Mouse (Mus musculus): ENCODE measurements around the gene Ern1. TPM values are rescaled to one million over a fixed set of nuclear protein-coding genes. Genes with fewer than 3 reads are reported as not detected.

The Ern1 gene
- polyA plus RNA-seq, 1 experiment from 2014 or later, result 2.9 TPM

- H3K4me2 ChIP-seq (ENCODE audit: low read length), result no peak overlapping the region
- DNase-seq (ENCODE audit: low spot score) (no peak), ATAC-seq (no peak)
- H3K27me3 ChIP-seq (replicated peaks; ENCODE audit: control insufficient read depth, insufficient read depth, low read length), result no peaks in the 10 kb centered on the region
- 67% methylated on average over 7 of the region's 7 CpGs for WGBS
- H3K36me3 ChIP-seq (ENCODE audit: control insufficient read depth, insufficient read depth, low read length), result no peaks in the 10 kb centered on the region
- no peak overlapping the region for H3K4me3 ChIP-seq (ENCODE audit: low read depth, low read length)
- H3K9ac ChIP-seq (ENCODE audit: low read length), result no peak overlapping the region
- peaks cover 4% of the 10 kb centered on the region for H3K4me1 ChIP-seq (ENCODE audit: control insufficient read depth, insufficient read depth, low read length)
- no peaks in the 10 kb centered on the region for H3K9me3 ChIP-seq (replicated peaks; ENCODE audit: control insufficient read depth, low read length)
- H3K27ac ChIP-seq (ENCODE audit: low read depth, low read length), result no peak overlapping the region
Observed at GRCm38 (mm10) chr11:106489036-106489693, 1.5 kb upstream of the Ern1 start.

GRCm38 (mm10) chr11:106488126-106488561 is 492 bp upstream of the Ern1 start:
- Histone ChIP-seq H3K36me3 (ENCODE audit: control insufficient read depth, insufficient read depth, low read length) (no peaks in the 10 kb centered on the region), H3K27me3 (replicated peaks; ENCODE audit: control insufficient read depth, insufficient read depth, low read length) (no peaks in the 10 kb centered on the region), H3K27ac (ENCODE audit: low read depth, low read length) (no peak overlapping the region), H3K4me3 (ENCODE audit: low read depth, low read length) (peak overlapping the region; percentile 92), H3K9ac (ENCODE audit: low read length) (no peak overlapping the region), H3K9me3 (replicated peaks; ENCODE audit: control insufficient read depth, low read length) (no peaks in the 10 kb centered on the region), H3K4me2 (ENCODE audit: low read length) (peak overlapping the region; percentile 91), H3K4me1 (ENCODE audit: control insufficient read depth, insufficient read depth, low read length) (peaks cover 4% of the 10 kb centered on the region)
- WGBS, result 14% methylated on average over 17 of the region's 17 CpGs
- DNase-seq (ENCODE audit: low spot score) (no peak), ATAC-seq (peak; percentile 40; the same call in 1 of the 2 replicates)

GRCm38 (mm10) chr11:106486866-106487732 is 553 bp downstream of the Ern1 start:
- Histone ChIP-seq H3K36me3 (ENCODE audit: control insufficient read depth, insufficient read depth, low read length) (no peaks in the 10 kb centered on the region), H3K9me3 (replicated peaks; ENCODE audit: control insufficient read depth, low read length) (no peaks in the 10 kb centered on the region), H3K9ac (ENCODE audit: low read length) (peak overlapping the region; percentile 79), H3K27ac (ENCODE audit: low read depth, low read length) (peak overlapping the region; percentile 60; the same call in 1 of the 2 replicates), H3K4me3 (ENCODE audit: low read depth, low read length) (peak overlapping the region; percentile 92), H3K4me2 (ENCODE audit: low read length) (peak overlapping the region; percentile 91), H3K4me1 (ENCODE audit: control insufficient read depth, insufficient read depth, low read length) (peaks cover 4% of the 10 kb centered on the region), H3K27me3 (replicated peaks; ENCODE audit: control insufficient read depth, insufficient read depth, low read length) (no peaks in the 10 kb centered on the region)
- DNase-seq (ENCODE audit: low spot score), result peak; percentile 16
- ATAC-seq, result peak; percentile 88
- whole genome bisulfite sequencing, result under 1% methylated on average over 67 of the region's 86 CpGs

GRCm38 (mm10) chr11:106486042-106486865 is 1.4 kb downstream of the Ern1 start:
- H3K36me3 ChIP-seq (ENCODE audit: control insufficient read depth, insufficient read depth, low read length), result no peaks in the 10 kb centered on the region
- peak overlapping the region; percentile 92 for H3K4me3 ChIP-seq (ENCODE audit: low read depth, low read length)
- H3K4me2 ChIP-seq (ENCODE audit: low read length), result peak overlapping the region; percentile 91
- H3K9me3 ChIP-seq (replicated peaks; ENCODE audit: control insufficient read depth, low read length), result no peaks in the 10 kb centered on the region
- DNase-seq (ENCODE audit: low spot score) (no peak), ATAC-seq (no peak)
- H3K27me3 ChIP-seq (replicated peaks; ENCODE audit: control insufficient read depth, insufficient read depth, low read length), result no peaks in the 10 kb centered on the region
- peak overlapping the region; percentile 79; the same call in 1 of the 2 replicates for H3K9ac ChIP-seq (ENCODE audit: low read length)
- WGBS, result 47% methylated on average over 16 of the region's 16 CpGs
- H3K4me1 ChIP-seq (ENCODE audit: control insufficient read depth, insufficient read depth, low read length), result peaks cover 4% of the 10 kb centered on the region
- no peak overlapping the region for H3K27ac ChIP-seq (ENCODE audit: low read depth, low read length)

GRCm38 (mm10) chr11:106485611-106486010 is 2.0 kb downstream of the Ern1 start:
- H3K27ac ChIP-seq (ENCODE audit: low read depth, low read length), result no peak overlapping the region
- no peak for DNase-seq (ENCODE audit: low spot score)
- 84% methylated on average over 4 of the region's 4 CpGs for WGBS
- H3K36me3 ChIP-seq (ENCODE audit: control insufficient read depth, insufficient read depth, low read length), result no peaks in the 10 kb centered on the region
- no peak overlapping the region for H3K4me3 ChIP-seq (ENCODE audit: low read depth, low read length)
- H3K9me3 ChIP-seq (replicated peaks; ENCODE audit: control insufficient read depth, low read length), result no peaks in the 10 kb centered on the region
- H3K27me3 ChIP-seq (replicated peaks; ENCODE audit: control insufficient read depth, insufficient read depth, low read length), result no peaks in the 10 kb centered on the region
- peaks cover 4% of the 10 kb centered on the region for H3K4me1 ChIP-seq (ENCODE audit: control insufficient read depth, insufficient read depth, low read length)
- no peak overlapping the region for H3K4me2 ChIP-seq (ENCODE audit: low read length)
- H3K9ac ChIP-seq (ENCODE audit: low read length), result no peak overlapping the region
- ATAC-seq, result no peak

- DNase-seq (ENCODE audit: low spot score) (no peak), ATAC-seq (no peak)
- Histone ChIP-seq H3K9me3 (replicated peaks; ENCODE audit: control insufficient read depth, low read length) (no peaks in the 10 kb centered on the region), H3K4me2 (ENCODE audit: low read length) (no peak overlapping the region), H3K4me1 (ENCODE audit: control insufficient read depth, insufficient read depth, low read length) (peaks cover 4% of the 10 kb centered on the region), H3K27me3 (replicated peaks; ENCODE audit: control insufficient read depth, insufficient read depth, low read length) (no peaks in the 10 kb centered on the region), H3K4me3 (ENCODE audit: low read depth, low read length) (no peak overlapping the region), H3K36me3 (ENCODE audit: control insufficient read depth, insufficient read depth, low read length) (no peaks in the 10 kb centered on the region), H3K27ac (ENCODE audit: low read depth, low read length) (no peak overlapping the region), H3K9ac (ENCODE audit: low read length) (no peak overlapping the region)
- WGBS, result 94% methylated on average over 4 of the region's 4 CpGs
Observed at GRCm38 (mm10) chr11:106484875-106485274, 2.8 kb downstream of the Ern1 start.

GRCm38 (mm10) chr11:106482867-106483266 is 4.8 kb downstream of the Ern1 start:
- Histone ChIP-seq H3K27me3 (replicated peaks; ENCODE audit: control insufficient read depth, insufficient read depth, low read length) (no peaks in the 10 kb centered on the region), H3K4me3 (ENCODE audit: low read depth, low read length) (no peak overlapping the region), H3K9ac (ENCODE audit: low read length) (no peak overlapping the region), H3K27ac (ENCODE audit: low read depth, low read length) (no peak overlapping the region), H3K9me3 (replicated peaks; ENCODE audit: control insufficient read depth, low read length) (no peaks in the 10 kb centered on the region), H3K4me1 (ENCODE audit: control insufficient read depth, insufficient read depth, low read length) (peaks cover 4% of the 10 kb centered on the region), H3K4me2 (ENCODE audit: low read length) (no peak overlapping the region), H3K36me3 (ENCODE audit: control insufficient read depth, insufficient read depth, low read length) (no peaks in the 10 kb centered on the region)
- WGBS, result 87% methylated on average over 8 of the region's 8 CpGs
- no peak for ATAC-seq
- DNase-seq (ENCODE audit: low spot score), result no peak

GRCm38 (mm10) chr11:106481651-106482050 is 6.0 kb downstream of the Ern1 start:
- Histone ChIP-seq H3K27me3 (replicated peaks; ENCODE audit: control insufficient read depth, insufficient read depth, low read length) (no peaks in the 10 kb centered on the region), H3K9me3 (replicated peaks; ENCODE audit: control insufficient read depth, low read length) (no peaks in the 10 kb centered on the region), H3K4me3 (ENCODE audit: low read depth, low read length) (no peak overlapping the region), H3K36me3 (ENCODE audit: control insufficient read depth, insufficient read depth, low read length) (no peaks in the 10 kb centered on the region), H3K9ac (ENCODE audit: low read length) (no peak overlapping the region), H3K4me2 (ENCODE audit: low read length) (no peak overlapping the region), H3K4me1 (ENCODE audit: control insufficient read depth, insufficient read depth, low read length) (peaks cover 4% of the 10 kb centered on the region), H3K27ac (ENCODE audit: low read depth, low read length) (no peak overlapping the region)
- no peak for DNase-seq (ENCODE audit: low spot score)
- 83% methylated on average over 4 of the region's 4 CpGs for WGBS
- no peak for ATAC-seq

Data from forebrain, embryonic 14.5 days (tissue).